Mouse (Mus musculus) inflammation-experienced regulatory T-cells (primary cell): ENCODE results near the gene Bzw2. TPM values are rescaled to one million over a fixed set of nuclear protein-coding genes. Genes with fewer than 3 reads are reported as not detected.

Experiments
- polyA plus RNA-seq, 2 experiments: library from polyadenylated mRNA; unstranded; fragments of 100-300 nt; shearing (Covaris generic); gene quantifications; one replicate each; pipeline ENCODE4 v1.2.1; 2017

Gene Bzw2
- 100 to 1,000 TPM; 161 to 177 TPM for polyA plus RNA-seq

DNA sequence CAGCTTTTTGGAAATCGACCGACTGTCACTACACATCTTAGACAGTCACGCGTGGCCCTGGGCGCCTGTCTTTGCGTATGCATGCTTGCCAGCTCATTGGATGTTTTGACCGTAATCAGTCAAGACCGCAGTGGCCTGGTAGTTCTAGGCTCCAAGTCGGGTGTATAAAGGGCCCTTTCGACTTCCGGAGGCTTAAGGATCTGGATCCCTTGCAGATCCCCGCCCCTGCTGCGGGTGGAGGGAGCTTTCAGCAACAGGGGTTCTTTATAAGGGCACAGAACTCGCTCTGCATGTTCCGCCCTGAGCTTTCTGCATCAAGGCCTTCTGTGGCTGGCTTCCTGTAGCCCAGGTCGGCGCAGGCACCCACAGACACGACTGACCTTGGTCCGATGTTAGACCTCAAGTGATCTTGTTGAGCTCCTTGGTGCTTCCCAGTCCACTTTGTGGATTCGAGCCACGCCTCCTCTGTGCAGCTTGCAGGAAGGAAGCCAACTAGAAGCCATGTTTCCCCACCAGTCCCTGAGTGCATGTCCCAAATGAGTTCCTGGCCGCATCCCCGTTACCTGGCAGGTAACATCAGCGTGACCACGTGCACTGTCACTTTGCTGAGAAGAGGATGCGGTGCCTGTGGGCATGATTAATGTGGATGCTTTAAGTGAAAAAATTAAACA lies at the start of gene Bzw2:
TSS of gene Bzw2 (minus strand) at position 443 of the 671 bp plus-strand sequence.

DNA sequence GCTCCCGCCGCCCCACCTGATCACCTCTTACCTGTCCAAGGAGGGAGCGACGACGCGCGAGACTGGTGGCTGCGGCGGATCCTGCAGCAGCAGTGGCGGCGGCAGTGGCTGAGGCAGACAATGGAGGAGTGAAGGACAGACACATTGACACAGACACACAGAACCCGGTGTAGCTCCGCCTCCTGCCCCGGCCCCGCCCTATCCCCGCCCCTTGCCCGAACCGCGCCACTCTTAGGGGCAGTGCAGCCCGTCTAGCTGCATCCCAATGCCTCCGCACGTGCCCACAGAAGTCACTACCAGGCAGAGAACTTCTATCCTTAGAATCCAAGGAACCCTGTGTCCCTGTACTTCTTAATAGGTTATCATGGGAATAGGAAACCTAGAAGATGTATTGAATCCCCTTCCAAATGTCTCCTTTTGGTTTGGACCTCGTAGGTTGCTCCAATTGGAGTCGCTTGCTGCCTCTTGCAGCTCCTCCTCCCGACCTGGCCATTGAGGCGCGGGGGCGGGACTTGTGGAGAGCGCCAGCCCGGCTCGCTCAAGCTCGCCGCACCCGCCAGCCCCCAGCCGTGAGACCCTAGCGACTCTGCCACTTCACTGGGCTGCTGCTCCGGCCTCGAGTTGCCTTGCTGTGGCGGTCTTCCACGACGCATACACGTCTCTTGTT lies 1.1 kb downstream of the Bzw2 start, which contains the start of gene Ankmy2:
TSS of gene Ankmy2 (plus strand) at position 478 of the 667 bp plus-strand sequence.

GRCm38 (mm10) chr12:36042348-36042778 lies 115.5 kb downstream of the Bzw2 start, which contains the start of gene Tspan13:
TSS of gene Tspan13 (minus strand) at chr12:36042500.

Other genes with a start within 250 kb of the Bzw2 start
- under 1 TPM; 0.34 to 0.80 TPM for gene Agr3, start 232.5 kb downstream of the Bzw2 start, polyA plus RNA-seq
- not detected for gene Agr2, start 165.2 kb downstream of the Bzw2 start, polyA plus RNA-seq
- 100 to 1,000 TPM; 348 to 373 TPM for gene Tspan13, start 115.6 kb downstream of the Bzw2 start, polyA plus RNA-seq
- gene Ankmy2, start 966 bp downstream of the Bzw2 start, polyA plus RNA-seq, result 10 to 100 TPM; 41.0 to 52.5 TPM
- not detected for gene Lrrc72, start 95.3 kb upstream of the Bzw2 start, polyA plus RNA-seq
- 1 to 10 TPM; 2.9 to 7.7 TPM for gene Sostdc1, start 156.1 kb upstream of the Bzw2 start, polyA plus RNA-seq
- 1 to 10 TPM; 1.3 to 2.8 TPM for gene Ispd, start 223.4 kb upstream of the Bzw2 start, polyA plus RNA-seq
- gene D630036H23Rik, start 224.1 kb upstream of the Bzw2 start, polyA plus RNA-seq, result 1 to 10 TPM; 1.3 to 2.0 TPM